Mouse (Mus musculus) embryonic fibroblast, embryonic 13.5 days (primary cell): ENCODE results near the gene Irf1.

Experiments used
- CTCF ChIP-seq: IDR thresholded peaks from 2 replicates; pipeline ENCODE4 v1.5.1; 2011; ENCODE audit warnings: mild to moderate bottlenecking, control low read depth, low read length, moderate library complexity, borderline replicate concordance; ENCODE audit not compliant: insufficient read depth
- POLR2A ChIP-seq: IDR thresholded peaks from 2 replicates; pipeline ENCODE4 v1.6.1; 2011; ENCODE audit warnings: low read depth, mild to moderate bottlenecking, control low read depth, low read length, moderate library complexity

GRCm38 (mm10) chr11:53803093-53803492 lies 33.3 kb downstream of the Irf1 start:
- TF ChIP-seq CTCF (no peak), POLR2A (no peak)
